In genomic region chr2:173223496-173223895, GRCm38 (mm10) we compare ENCODE assay signal across 16 mouse cellular contexts. TPM values are rescaled to one million over a fixed set of nuclear protein-coding genes. Genes with fewer than 3 reads are reported as not detected.
"Had no signal": no experiment of that assay in that cellular context is flagged by ENCODE, and none has a peak within 500 bp of the region (broad histone marks: within the 10 kb centered on the region; RNA-seq: fewer than 3 reads in every experiment).

No protein-coding gene starts in this region.

- DNase-seq: kidney, adult 9 months; kidney, postnatal 10 days; kidney, postnatal 4 days; liver, embryonic 13.5 days; lung, adult 18-20 months had no signal

- H3K27me3 ChIP-seq: limb, embryonic 15.5 days; liver, embryonic 13.5 days; neural tube, embryonic 15.5 days; stomach, embryonic 15.5 days had no signal

- H3K4me3 ChIP-seq: layer of hippocampus, adult 2 months; left cerebral cortex, adult 2 months; limb, embryonic 15.5 days; liver, embryonic 13.5 days; midbrain, embryonic 12.5 days; neural tube, embryonic 15.5 days; stomach, embryonic 15.5 days had no signal

- H3K36me3 ChIP-seq: liver, embryonic 13.5 days had no signal

- H3K4me2 ChIP-seq: limb, embryonic 15.5 days; liver, embryonic 13.5 days; midbrain, embryonic 12.5 days; neural tube, embryonic 15.5 days; stomach, embryonic 15.5 days had no signal

RNA-seq across cellular contexts. Expression of gene Zbp1, which starts 4.8 kb away (rescaled TPM):
- total RNA-seq: layer of hippocampus, postnatal 10 days; left cerebral cortex, postnatal 14 days had no signal
- polyA plus RNA-seq: limb, embryonic 11.5 days; midbrain, embryonic 16.5 days; neural tube, embryonic 11.5 days had no signal
